Mouse (Mus musculus): Measurements from ENCODE around the gene 1700001O22Rik. TPM values are rescaled to one million over a fixed set of nuclear protein-coding genes. Genes with fewer than 3 reads are reported as not detected.
A peak's percentile ranks its signal among the peaks of the same experiment; 100 is the strongest.

Gene 1700001O22Rik
- polyA plus RNA-seq (2015; fragmentation: Nextera tagmentation; extraction: Ambion mirVana), result 0.90 and 1.1 TPM in 2 replicates

DNA sequence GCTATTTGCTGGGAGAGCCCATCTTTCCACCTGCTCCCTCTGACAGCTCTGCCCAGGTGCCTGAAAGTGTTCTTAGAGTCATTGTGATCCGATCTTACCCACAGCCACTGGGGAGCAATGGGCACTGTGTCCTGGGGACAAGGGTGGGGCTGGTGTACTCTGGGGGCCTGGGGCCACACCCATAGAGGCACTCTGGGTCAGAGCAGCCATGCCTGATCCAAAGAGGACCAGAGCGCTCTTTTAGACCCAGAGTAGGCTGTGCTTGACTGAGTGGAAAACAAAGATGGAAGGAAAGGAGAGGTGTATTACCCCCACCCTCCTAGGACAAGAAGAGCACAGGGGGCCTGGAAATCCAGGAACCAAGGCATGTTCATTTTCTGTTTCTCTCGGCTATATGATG, at the start of gene 1700001O22Rik:
Gene 1700001O22Rik (minus strand): TSS at position 58 of the 400 bp plus-strand sequence.
- no peak for DNase-seq (ENCODE audit: low spot score)

DNA sequence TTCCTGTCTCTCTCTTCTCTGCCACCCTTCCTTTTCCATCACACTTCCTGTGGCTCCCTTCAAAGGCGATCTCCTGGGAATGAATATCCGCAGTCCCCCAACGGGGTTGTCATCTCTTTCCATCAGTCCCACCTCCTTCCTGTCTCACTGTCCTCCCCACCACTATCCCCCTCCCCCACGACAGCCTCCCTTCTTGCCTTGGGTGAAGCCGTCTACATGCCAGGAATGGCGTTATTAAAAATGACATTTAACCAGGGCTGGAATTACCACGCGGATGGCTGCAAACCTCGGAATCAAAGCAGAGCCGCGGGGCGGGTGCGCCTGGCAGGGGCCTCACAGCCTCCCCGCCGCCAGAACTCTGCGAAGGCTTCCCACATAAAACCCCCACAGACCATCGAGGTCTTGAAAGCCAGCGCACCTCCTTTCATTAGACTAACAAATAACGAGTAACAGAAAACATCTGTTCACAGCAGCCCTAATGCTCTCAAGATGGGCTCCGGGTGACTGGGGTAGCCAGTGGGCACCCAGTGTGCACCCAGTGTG, 49.4 kb upstream of the 1700001O22Rik start:
- DNase-seq (ENCODE audit: low spot score), result no peak

DNA sequence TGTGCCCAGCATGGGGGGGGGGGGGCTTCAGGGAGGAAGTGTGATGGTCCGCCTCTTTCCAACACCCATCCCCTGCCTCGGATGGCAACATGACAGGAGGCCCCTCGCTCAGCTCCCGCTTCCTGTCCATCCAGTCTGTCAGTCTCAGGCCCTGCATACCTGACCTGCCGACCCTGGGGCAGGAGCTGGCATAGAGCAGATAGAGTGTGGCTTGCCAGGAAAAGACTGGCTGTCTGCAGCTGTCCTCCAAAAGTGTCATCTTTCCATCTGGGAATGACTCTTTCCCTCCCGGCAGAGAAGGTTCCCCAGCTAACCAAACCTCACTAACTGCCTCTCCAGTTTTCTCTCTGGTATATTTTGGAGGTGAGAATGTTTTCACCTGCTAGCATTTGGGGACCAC, 47.1 kb upstream of the 1700001O22Rik start:
- DNase-seq (ENCODE audit: low spot score), result no peak

DNA sequence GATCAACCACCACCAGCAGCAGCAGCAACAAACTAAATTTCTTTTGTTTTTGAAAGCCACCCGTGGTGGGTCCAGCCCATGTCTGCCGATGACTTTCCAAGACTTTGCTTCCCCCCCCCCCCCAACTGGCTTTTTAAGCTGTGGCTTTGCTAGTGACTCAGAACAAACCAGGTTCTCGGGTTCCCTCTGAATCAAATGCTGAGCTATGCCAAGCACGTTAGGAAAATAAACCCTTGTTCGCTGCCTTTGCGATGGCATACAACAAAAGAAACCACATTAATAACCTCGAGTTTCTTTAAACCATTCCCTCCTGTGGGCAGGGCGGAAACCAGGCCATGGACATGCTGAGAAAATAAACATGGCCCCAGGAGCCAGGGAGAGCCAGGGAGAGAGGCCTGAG, 44.7 kb upstream of the 1700001O22Rik start:
- no peak for DNase-seq (ENCODE audit: low spot score)

DNA sequence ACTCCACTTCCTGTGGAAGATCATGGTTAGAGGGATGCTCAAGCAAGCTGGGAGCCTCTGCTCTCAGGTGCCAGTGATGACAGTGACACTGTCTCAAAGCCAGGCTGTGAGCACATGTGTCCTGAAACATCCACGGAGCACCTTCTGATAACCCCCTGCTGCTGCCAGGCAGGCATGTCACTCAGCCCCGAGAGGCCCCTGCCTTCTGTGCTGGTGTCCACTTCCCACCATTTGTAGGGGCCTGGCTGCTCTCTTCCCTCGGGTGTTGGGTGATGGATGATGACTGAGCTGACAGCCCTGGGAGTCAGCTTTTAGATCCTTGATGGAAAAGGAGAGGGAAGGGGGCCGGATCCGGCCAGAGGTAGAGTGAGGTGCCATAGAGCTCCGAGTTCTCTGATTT, 43.3 kb upstream of the 1700001O22Rik start:
- DNase-seq (ENCODE audit: low spot score), result no peak

DNA sequence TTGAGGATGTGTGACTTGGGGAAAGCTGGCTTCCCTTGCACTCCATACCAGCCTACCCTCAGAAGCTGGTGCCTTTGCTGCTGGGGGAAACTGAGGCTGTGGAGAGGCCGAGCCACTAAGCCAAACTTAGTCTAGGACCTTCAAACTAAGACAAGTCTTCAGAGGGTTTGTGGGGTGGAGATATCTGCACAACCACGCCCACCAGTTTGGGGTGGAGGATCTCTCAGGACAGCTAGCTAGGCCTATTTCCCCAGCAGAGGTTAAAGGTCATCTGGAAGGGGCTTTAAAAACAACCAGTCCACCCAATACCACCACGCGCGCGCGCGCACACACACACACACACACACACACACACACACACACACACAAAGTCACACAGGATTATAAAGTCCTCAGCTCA, 42.8 kb upstream of the 1700001O22Rik start:
- no peak for DNase-seq (ENCODE audit: low spot score)

DNA sequence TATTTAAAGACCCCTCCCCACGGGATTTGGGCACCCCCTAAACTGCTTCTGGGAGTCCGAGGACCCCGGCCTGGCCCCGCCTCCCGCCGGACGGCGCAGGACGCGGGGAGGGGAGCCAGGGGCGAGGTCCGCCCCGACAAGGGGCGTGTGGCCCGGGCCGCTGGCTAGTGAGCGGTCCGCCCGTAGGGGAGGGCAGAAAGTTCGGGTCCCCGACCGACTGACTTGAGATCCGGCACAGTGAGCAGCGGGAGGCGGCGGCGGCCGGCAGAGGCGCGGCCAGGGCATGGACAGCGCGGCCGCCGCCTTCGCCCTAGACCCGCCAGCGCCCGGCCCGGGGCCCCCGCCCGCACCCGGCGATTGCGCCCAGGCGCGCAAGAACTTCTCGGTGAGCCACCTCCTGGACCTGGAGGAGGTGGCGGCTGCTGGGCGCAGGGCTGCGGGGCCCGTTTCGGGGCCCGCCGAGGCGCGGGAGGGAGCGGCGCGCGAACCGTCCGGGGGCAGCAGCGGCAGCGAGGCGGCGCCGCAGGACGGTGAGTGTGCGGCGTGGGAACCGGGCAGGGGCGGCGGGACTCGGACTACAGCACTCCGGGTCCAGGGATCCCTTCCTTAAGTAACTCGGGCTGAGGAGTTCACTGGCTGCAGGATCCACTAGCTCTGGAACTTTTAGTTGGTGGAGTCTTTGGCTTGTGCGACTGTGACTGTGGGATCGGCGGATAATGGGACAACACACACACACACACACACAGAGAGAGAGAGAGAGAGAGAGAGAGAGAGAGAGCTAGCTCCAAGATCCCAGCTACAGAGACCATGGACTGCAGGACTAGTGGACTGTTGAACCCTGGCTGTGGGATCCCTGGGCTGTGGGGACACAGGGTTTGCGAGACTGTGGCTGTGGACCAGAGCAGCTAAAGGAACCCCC, 42.0 kb upstream of the 1700001O22Rik start:
- DNase-seq (ENCODE audit: low spot score), result no peak

DNA sequence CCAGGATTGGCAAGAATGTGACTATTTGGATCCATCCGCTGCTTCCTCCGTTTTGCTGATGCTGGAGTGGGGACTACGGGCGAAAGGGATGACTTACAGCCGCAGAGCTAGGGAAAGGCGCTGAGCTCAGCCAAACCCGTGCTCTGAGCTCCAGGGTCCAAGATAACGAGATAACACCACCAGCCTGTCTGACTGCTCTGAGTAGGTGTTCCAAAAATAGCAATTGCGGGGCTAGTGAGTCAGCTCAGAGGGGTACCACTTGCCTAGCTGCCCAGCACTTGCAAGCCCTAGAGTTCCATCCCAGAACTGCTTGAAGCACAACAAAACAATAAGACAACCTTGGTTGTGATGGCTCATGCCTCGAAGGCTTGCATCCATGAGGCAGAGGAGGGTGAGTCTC, 39.2 kb upstream of the 1700001O22Rik start:
- no peak for DNase-seq (ENCODE audit: low spot score)

DNA sequence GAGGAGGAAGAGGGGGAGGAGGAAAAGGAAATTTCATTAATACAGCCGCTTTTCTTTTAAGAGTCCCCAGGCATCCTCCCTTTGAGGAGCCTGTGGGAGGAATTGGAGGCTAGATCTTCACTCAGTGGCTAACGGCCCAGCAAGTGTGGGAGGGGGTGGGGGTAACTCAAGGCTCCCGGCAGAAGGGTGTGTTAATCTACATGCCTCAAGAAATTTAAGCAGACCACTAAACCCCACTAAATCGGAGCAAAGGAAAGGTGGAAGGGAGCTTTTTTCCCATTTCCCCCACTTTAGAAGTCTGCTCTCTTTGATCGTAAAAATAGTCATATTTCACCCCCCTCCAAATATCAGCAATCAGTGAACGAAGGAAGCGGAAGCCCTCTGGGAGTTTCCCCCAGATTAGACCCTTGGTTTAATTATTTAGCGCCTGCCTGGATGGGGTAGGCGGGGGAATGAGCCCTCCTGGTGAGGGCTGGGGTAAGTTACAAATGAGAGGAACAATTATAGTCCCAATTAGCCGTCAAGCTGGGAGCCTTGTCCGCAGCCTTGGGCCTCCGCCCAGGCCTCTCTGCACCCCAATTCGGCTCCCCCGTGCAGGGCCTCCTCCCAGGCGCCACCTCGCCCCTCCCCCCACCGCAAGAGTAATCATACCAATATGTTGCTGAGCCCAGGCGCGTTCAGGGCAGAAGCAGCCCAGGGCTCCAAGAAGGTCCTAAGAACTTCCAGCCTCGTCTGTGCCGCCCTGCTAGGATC, 33.0 kb upstream of the 1700001O22Rik start:
- no peak for DNase-seq (ENCODE audit: low spot score)

DNA sequence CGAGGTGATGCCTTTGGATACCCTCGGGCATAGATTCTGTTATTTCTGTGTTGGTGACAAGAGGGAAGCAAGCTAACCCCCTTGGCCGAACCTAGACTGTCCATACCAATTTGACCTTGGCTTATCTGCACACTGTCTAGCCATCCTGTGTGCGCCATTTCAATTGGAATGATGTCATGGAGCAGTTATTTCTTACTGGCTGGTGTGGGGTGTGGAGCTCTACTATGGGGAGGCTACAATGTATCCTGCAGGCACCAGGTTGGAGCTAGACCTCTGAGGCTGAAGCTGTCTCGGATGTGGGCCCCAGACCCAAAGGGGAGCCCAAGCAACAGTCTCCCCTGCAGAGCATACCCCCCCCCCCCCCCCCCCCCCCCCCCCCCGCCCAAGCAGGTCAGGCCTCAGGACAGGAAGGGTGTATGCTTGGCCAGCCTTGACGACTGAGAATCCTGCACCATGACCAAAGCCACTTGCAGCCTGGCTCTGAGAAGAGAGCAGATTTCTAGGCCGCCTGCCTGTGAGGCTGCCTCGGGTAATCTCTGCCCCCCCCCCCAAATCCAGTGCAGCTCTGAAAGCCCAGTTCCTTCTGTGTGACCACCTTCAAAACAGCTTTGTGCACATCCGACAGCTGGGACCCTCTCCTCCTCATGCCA, 31.0 kb upstream of the 1700001O22Rik start, which contains the start of gene Prrx2:
Gene Prrx2 (plus strand): TSS at position 600 of the 650 bp plus-strand sequence.
- no peak for DNase-seq (ENCODE audit: low spot score)

DNA sequence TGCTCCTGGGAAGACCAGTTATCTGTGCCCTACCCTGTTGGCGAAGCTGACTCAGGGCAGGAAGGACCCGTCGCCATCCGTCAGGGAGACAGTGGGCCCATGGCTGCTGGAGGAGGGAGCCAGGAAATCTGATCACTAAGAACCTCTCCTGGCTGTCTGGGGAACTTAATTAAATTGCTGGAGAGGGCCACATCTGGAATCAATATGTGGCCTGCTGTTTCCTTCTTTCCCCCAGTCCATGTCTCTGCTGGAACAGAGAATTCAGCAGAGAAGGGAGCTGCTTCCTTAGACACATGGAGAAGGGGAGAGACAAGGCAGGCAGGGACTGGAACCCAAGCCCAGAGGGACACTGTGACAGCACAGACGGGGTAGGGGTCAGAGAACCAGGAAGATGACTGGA, 30.2 kb upstream of the 1700001O22Rik start:
- no peak for DNase-seq (ENCODE audit: low spot score)

DNA sequence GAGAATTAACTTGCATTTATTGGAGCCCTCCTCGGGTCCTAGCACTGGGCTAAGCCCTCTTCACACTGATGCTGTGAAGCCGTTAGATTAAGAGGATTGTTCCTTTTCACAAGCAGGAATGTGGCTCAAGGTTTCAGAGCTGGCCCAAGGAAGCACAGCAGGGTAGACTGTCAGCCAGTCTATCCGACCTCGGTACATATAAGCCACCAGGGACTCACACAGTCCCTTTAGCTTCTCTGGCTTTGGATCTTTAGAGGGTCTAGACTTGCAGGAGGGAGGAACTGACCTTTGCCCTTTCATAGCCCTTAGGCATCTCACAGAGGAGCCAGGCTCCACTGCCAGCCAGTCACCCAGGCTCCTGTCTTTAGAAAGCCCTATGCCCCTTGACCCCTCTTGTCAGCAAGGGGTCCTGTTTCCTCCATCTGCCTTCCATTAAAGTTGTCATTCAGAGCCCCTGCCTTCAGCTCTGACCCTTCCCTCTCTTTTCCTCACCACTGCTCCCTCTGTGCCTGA, 26.9 kb upstream of the 1700001O22Rik start, which contains the start of gene Asb6:
Gene Asb6 (minus strand): TSS at position 51 of the 513 bp plus-strand sequence.
- no peak for DNase-seq (ENCODE audit: low spot score)

DNA sequence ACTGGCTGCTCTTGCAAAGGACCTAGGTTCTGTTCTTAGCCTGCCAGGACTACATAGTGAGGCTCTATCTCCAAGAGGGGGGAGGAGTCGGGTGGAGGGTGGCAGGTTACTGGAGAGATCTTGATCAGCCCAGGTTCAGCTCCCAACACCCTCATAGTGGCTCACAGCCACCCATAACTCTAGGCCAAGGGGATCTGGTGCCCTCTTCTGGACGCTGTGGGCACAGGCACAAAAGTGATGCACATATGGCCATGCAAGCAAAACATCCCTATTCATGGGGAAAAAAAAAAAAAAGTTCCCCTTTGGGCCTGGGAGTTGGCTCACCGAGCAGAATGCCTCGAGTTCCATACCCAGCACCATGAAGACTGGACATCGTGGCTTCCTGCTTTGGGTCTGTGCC, 25.9 kb upstream of the 1700001O22Rik start:
- DNase-seq (ENCODE audit: low spot score), result peak; percentile 62

DNA sequence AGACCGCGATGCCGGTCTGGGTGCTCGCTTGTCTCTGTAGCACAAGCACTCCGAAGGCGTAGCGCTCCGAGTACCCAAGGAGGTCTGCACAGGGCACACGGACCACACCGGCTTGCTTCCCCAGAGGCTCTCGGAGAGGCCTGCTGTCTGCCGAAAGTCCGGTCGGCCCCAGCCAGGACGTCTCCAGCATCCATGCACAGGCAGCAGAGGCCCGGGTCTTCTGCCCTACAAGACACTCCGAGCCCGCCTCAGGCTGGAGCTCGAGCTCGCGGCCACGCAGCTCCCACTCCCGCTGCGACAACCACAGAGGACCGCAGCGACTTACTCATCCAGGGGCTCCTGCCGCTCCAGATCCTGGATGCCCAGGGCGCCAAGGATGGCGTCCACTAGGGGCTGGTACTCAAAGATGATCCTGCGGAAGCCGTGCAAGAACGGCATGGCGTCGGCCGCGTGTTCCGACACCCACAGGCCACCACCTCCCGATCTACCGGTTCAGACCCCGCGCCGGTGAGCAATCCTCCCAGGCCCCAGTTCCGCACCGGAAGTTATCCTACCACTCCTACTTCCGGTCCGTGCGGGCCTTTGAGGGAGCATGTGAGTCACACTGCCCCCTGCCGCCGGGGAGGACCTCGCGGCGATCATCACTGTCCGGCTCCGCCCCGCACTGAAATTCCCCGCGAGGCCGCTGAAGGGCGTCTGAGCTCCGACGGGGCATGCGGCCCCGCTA, 24.5 kb upstream of the 1700001O22Rik start:
- DNase-seq (ENCODE audit: low spot score), result peak; percentile 94

DNA sequence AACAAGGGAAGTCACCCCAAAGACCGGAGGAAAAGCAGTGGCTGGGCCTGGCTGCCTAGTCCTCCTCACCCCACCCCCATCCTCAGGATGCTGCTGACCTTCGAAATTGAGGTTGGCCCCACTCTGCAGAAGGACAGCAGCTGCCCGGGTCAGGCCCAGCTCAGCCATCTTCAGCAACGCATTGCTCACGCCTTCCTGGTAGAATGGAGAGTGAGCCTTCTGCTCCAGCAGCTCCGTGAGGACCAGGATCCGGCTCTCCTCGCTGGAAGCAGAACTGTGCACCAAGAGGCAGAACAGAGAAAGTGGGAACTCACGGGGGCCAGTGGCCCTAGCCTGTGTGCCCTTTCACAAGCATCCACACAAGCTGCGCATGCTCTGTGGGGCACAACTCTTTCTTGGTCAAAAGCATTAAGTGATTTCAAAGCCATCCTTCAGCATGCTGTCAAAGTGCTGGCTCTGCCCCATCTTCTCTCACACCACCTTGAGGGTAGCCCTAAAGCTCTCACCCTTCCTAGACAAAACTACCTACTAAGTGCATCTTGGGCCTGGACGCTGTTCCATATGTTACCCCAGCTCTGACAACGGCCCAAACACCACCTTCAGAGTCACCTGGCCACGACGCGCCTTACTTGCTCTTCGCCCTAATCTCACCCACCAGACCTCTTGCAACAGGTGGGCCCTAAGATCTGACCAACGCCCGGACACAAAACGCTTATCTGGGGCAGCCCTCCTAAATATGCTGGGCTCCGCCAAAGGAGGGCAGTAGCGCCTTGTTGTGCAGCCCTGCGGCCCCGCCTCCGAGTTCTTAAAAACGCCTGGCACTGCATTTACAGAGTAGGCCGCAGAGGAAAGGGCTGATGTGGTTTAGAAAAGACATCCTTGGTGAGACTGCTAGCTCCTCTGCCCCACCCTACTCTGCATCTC, 23.6 kb upstream of the 1700001O22Rik start:
- peak; percentile 64 for DNase-seq (ENCODE audit: low spot score)

DNA sequence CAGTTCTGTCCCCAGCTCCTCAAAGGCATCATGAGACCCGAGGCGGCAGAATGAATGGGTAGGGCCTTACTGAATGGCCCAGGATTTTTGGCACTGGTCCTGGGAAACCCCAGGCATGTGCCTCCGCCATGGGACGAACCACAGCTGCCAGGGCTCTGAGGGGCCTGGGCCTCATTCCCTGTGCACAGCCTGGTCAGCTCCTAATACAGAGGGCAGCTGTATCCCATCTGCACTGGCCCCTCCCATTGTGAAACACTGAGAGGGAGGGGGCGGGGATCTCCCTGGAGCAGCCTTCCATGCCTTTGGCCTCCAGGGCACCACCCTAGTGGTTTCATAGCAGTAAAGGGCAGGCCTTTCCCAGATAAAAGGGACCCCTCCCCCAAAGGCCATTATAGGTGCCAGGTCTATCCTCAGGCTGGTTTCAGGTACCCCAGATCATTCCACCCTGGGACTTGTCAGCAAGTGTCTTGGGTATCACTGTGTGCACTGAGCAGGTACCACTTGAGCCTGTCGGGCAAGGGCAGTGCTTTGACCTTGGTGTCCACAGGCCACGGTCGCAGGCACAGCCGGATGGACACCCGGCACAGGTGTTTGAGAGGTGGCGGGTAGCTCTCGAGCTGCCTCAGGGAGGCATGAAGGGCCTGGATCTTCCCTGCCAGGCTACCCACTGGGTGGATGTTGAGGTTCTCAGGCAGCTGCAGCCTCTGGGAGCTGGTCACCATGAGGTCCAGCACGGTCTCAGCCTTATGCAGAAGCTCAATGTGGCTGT, 20.1 kb upstream of the 1700001O22Rik start:
- no peak for DNase-seq (ENCODE audit: low spot score)

DNA sequence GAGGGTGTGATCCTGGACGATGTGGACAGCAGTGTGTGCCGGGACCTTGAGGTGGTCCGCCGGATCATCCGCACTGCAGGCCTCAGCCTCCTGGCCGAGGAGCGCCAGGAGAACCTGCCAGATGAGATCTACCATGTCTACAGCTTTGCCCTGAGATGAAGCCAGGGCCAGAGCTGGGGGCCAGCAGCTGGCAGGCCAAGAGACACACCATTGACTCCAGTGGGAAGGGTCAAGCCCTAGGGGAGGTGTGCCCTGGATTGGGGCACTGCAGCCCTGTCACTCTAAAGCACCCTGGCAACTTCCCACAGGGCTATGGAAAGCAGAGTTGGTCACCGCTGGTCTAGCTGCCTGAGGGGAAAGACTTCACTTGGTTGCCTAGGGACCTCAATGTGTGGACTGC, 19.0 kb upstream of the 1700001O22Rik start:
- DNase-seq (ENCODE audit: low spot score), result no peak

DNA sequence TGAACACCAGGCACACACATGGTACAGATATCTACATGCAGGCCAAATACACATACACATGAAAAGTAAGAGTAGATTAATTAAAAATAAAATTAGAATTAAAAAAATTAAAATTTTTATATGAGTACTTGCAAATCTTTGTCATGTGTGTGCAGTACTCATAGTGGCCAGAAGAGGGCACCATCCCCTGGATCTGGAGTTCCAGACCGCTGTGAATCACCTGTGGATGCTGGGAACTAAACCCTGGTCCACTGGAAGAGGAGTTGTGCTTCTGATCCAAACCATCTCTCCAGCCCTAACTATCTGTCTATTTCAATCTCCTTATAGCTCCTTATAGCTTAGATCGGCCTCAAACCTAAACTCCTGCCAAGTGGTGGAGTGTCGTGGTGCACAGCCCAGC, 17.6 kb upstream of the 1700001O22Rik start:
- DNase-seq (ENCODE audit: low spot score), result no peak

DNA sequence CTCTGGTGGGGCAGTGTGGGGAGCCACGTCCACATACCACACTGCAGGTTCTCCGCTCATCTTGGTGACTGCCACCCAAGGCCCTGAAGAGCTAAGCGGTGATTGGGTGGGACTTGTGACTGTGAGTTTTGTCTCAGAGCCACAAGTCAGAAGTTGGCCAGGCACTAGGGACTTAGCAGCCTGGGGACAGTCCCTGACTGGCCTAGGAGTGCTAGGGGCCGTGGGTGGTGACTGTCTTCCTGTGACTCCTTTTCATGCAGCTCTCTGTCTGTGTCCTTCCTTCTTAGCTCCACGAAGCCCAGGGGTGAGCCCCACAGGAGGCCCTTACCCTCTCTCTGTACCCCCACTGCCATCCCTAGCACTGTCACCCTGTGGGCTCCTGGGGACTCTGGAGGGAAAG, 16.4 kb upstream of the 1700001O22Rik start:
- DNase-seq (ENCODE audit: low spot score), result no peak

Data from thymus, postnatal 0 days (tissue).